Mouse (Mus musculus) sigmoid colon, adult 10 weeks (tissue): ENCODE results near the gene D2hgdh. TPM values are rescaled to one million over a fixed set of nuclear protein-coding genes. Genes with fewer than 3 reads are reported as not detected.

Experiments
- polyA plus RNA-seq: library from polyadenylated mRNA; stranded (reverse); fragments of 350-450 nt; fragmentation: Illumina TruSeq; extraction: RNeasy Lipid Tissue Mini Kit (QIAGEN cat#74804); gene quantifications from one replicate; pipeline ENCODE4 v1.2.3, GENCODE M21; 2014; ENCODE audit warnings: low read depth, low replicate concordance

Gene D2hgdh
- 16.9 TPM for polyA plus RNA-seq

GRCm38 (mm10) chr1:93824609-93825008 lies at the start of gene D2hgdh:
TSS of gene D2hgdh (plus strand) at chr1:93824909.

GRCm38 (mm10) chr1:93801741-93802238 lies 22.9 kb upstream of the D2hgdh start, which contains the start of gene Dtymk:
TSS of gene Dtymk (minus strand) at chr1:93801934.

GRCm38 (mm10) chr1:93803556-93804507 lies 20.9 kb upstream of the D2hgdh start, which contains the start of gene Ing5:
TSS of gene Ing5 (plus strand) at chr1:93803965.

GRCm38 (mm10) chr1:93861048-93861447 lies 36.3 kb downstream of the D2hgdh start, which contains the start of gene Gal3st2:
TSS of gene Gal3st2 (plus strand) at chr1:93861306.

Other genes with a start within 250 kb of the D2hgdh start
- gene Stk25, start 166.2 kb upstream of the D2hgdh start, polyA plus RNA-seq, result 59.6 TPM
- 0.69 TPM for gene Bok, start 139.2 kb upstream of the D2hgdh start, polyA plus RNA-seq
- 46.1 TPM for gene Atg4b, start 73.4 kb upstream of the D2hgdh start, polyA plus RNA-seq
- 24.9 TPM for gene Thap4, start 70.0 kb upstream of the D2hgdh start, polyA plus RNA-seq
- gene Dtymk, start 23.0 kb upstream of the D2hgdh start, polyA plus RNA-seq, result 42.2 TPM
- 11.8 TPM for gene Ing5, start 20.9 kb upstream of the D2hgdh start, polyA plus RNA-seq
- gene Gal3st2, start 36.4 kb downstream of the D2hgdh start, polyA plus RNA-seq, result 23.0 TPM
- gene Gal3st2b, start 93.4 kb downstream of the D2hgdh start, polyA plus RNA-seq, result 23.6 TPM
- 36.1 TPM for gene Gal3st2c, start 165.6 kb downstream of the D2hgdh start, polyA plus RNA-seq
- gene Neu4, start 195.5 kb downstream of the D2hgdh start, polyA plus RNA-seq, result 0.09 TPM
- gene Pdcd1, start 227.6 kb downstream of the D2hgdh start, polyA plus RNA-seq, result not detected